Mouse (Mus musculus) liver, adult 10 weeks (tissue): ENCODE results near the gene Olfr1199. TPM values are rescaled to one million over a fixed set of nuclear protein-coding genes. Genes with fewer than 3 reads are reported as not detected.

Experiments
- polyA plus RNA-seq: library from polyadenylated mRNA; stranded (reverse); fragments of 350-450 nt; fragmentation: Illumina TruSeq; extraction: RNeasy Lipid Tissue Mini Kit (QIAGEN cat#74804); gene quantifications from one replicate; pipeline ENCODE4 v1.2.3, GENCODE M21; 2014; ENCODE audit warnings: low read depth, low replicate concordance

Gene Olfr1199
- polyA plus RNA-seq: not detected

DNA sequence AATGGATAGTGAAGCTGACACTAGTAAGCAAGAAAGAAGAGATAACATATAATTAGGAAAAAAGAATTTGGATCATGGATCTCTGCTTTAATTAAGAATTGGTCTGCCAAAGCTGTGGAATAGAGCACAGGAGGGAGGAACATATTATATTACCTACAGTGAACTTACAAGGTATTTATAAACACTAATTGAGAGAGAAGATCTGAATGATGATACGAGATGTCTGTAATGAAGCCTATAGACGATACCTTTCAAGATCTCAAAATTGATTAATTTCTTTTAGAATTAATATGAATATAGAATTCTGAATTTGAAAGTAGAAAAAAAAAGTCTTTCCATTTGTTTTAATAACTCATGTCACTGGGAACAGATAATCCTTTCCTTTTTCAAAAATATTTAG, at the start of gene Olfr1199:
Olfr1199 (minus strand) TSS at position 101 of the 400 bp plus-strand sequence.

DNA sequence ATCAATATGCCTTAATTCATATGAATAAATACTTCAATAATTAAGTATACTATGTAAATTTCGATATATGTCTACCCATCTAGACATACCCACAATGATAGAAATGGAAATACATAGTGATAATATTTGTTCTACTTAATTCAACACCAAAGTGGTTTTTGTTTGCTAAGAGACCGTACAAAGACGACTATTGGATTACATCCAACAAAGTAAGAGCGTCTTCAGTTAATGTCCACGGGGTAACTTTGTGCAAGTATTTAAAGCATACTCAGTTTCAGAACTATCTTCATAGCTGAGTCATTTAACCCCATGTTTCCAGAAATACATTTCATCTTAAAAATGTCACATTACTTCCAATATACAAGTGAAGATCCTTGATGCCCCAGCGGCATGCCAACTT, 32.5 kb upstream of the Olfr1199 start, which contains the start of gene Olfr1201:
Olfr1201 (plus strand) TSS at position 301 of the 400 bp plus-strand sequence.

DNA sequence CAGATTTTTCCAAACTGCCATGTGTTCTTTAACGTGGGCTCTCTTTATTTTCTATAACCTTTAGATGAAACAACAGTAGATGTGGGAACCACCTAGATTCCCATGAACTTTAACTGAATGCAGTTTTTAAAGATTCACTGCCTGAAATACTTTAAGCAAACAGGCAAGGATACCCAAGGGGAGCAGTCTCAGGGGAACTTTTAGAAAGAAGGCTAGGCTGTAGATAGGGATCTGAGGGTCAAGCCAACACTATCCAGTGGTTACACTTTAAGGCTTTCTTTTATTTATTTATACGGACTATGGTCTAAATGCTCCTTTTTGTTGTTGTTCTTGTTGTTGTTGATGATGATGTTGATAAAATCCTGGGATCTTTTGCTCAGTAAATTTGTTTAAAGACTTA, 10.1 kb upstream of the Olfr1199 start, which contains the start of gene Olfr1200:
Olfr1200 (minus strand) TSS at position 101 of the 400 bp plus-strand sequence.

GRCm38 (mm10) chr2:88751270-88751669, 9.0 kb downstream of the Olfr1199 start, which contains the start of gene Olfr1198:
Gene Olfr1198 (minus strand): TSS chr2:88751370.

GRCm38 (mm10) chr2:88732266-88732665, 28.0 kb downstream of the Olfr1199 start, which contains the start of gene Olfr1197:
Gene Olfr1197 (minus strand): TSS chr2:88732366.

DNA sequence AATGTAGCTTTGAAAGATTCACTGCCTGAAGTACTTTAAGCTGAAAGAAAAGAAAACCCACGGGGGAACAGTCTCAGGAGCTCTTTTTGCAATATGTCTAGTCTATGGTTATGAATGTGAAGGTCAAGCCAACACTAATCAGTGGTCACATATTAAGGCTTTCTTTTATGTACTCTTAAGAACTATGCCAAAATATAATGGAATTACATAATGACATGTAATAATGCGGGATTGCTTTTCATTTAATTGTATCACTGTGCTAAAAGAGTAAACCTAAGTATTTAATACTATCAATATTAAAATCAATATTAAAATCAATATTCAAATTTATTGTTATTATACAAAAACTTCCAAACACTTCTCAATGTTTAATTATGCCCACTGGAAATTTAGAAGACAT, 55.8 kb downstream of the Olfr1199 start, which contains the start of gene Olfr1196:
Olfr1196 (minus strand) TSS at position 101 of the 400 bp plus-strand sequence.

Other genes starting within 250 kb of the Olfr1199 start
- gene Olfr1186, start 241.9 kb downstream of the Olfr1199 start, polyA plus RNA-seq: not detected
- not detected for gene Olfr1188, start 203.5 kb downstream of the Olfr1199 start, polyA plus RNA-seq
- not detected for gene Olfr1189, start 174.0 kb downstream of the Olfr1199 start, polyA plus RNA-seq
- gene Olfr1191-ps1, start 119.9 kb downstream of the Olfr1199 start, polyA plus RNA-seq: not detected
- gene Olfr1192-ps1, start 112.0 kb downstream of the Olfr1199 start, polyA plus RNA-seq: not detected
- not detected for gene Olfr1193, start 84.8 kb downstream of the Olfr1199 start, polyA plus RNA-seq
- not detected for gene Olfr1195, start 71.3 kb downstream of the Olfr1199 start, polyA plus RNA-seq
- gene Olfr1196, start 55.9 kb downstream of the Olfr1199 start, polyA plus RNA-seq: not detected
- not detected for gene Olfr1197, start 28.1 kb downstream of the Olfr1199 start, polyA plus RNA-seq
- not detected for gene Olfr1198, start 9.1 kb downstream of the Olfr1199 start, polyA plus RNA-seq
- gene Olfr1200, start 10.0 kb upstream of the Olfr1199 start, polyA plus RNA-seq: not detected
- gene Olfr1201, start 32.6 kb upstream of the Olfr1199 start, polyA plus RNA-seq: not detected
- gene Olfr1202, start 54.0 kb upstream of the Olfr1199 start, polyA plus RNA-seq: not detected
- not detected for gene Olfr1205, start 69.3 kb upstream of the Olfr1199 start, polyA plus RNA-seq
- gene Olfr1204, start 88.8 kb upstream of the Olfr1199 start, polyA plus RNA-seq: not detected
- not detected for gene Olfr1206, start 102.8 kb upstream of the Olfr1199 start, polyA plus RNA-seq
- gene Olfr1208, start 141.8 kb upstream of the Olfr1199 start, polyA plus RNA-seq: not detected
- gene Olfr1209, start 154.7 kb upstream of the Olfr1199 start, polyA plus RNA-seq: not detected
- not detected for gene Olfr1211, start 177.6 kb upstream of the Olfr1199 start, polyA plus RNA-seq
- not detected for gene Olfr1212, start 193.5 kb upstream of the Olfr1199 start, polyA plus RNA-seq
- gene Gm13762, start 219.8 kb upstream of the Olfr1199 start, polyA plus RNA-seq: not detected
- gene Olfr1214, start 232.2 kb upstream of the Olfr1199 start, polyA plus RNA-seq: not detected
- not detected for gene Olfr1215, start 246.5 kb upstream of the Olfr1199 start, polyA plus RNA-seq